ENCODE assay signal across 29 mouse cellular contexts in the genomic region with DNA sequence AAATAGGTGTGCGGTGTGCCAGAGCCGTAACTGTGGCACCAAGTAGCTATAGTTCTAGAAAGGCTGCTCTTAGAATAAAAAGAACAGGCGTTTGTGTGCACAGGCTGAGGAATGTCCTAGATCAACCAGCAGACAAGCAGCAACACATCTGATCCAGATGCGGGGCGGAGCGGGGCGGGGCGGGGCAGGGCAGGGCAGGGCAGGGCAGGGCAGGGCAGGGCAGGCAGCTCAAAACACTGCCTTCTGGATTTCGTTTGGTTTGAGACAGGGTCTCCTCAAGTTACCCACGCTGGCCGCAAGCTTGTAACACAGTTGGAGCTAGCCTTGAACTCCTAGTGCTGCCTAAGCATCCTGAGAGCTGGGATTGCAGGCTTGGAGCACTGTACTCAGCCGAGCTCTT. TPM values are rescaled to one million over a fixed set of nuclear protein-coding genes. Genes with fewer than 3 reads are reported as not detected.
DNase-seq lines count a peak whose midpoint lies in the region; ATAC-seq and TF ChIP-seq lines count a peak whose summit lies in the region.
"Had no signal": no experiment of that assay in that cellular context is flagged by ENCODE, and none has a peak within 500 bp of the region (broad histone marks: within the 10 kb centered on the region; RNA-seq: fewer than 3 reads in every experiment).

No protein-coding gene starts in this region.

- H3K9ac ChIP-seq in stomach, embryonic 16.5 days (ENCODE audit: low read length), result no peak overlapping the region
- H3K9ac ChIP-seq in forebrain, embryonic 14.5 days (ENCODE audit: low read length), result no peak overlapping the region
- H3K9ac ChIP-seq: embryonic facial prominence, embryonic 12.5 days; forebrain, embryonic 15.5 days; heart, embryonic 12.5 days; hindbrain, embryonic 14.5 days; intestine, embryonic 15.5 days had no signal

- peaks cover 72% of the 10 kb centered on the region for H3K4me1 ChIP-seq in E14TG2a.4 (replicated peaks; ENCODE audit: low read depth, low read length)
- H3K4me1 ChIP-seq in embryonic facial prominence, embryonic 10.5 days, result peaks cover 6% of the 10 kb centered on the region; the same call in 1 of the 2 replicates
- no peaks in the 10 kb centered on the region for H3K4me1 ChIP-seq in stomach, embryonic 16.5 days (ENCODE audit: control insufficient read depth, insufficient read depth, low read length)
- no peaks in the 10 kb centered on the region for H3K4me1 ChIP-seq in forebrain, embryonic 14.5 days (ENCODE audit: control insufficient read depth, insufficient read depth, low read length)
- H3K4me1 ChIP-seq: embryonic facial prominence, embryonic 12.5 days; forebrain, embryonic 15.5 days; heart, embryonic 12.5 days; hindbrain, embryonic 10.5 days; intestine, embryonic 15.5 days had no signal

- no peak overlapping the region for H3K4me2 ChIP-seq in stomach, embryonic 16.5 days (ENCODE audit: low read depth, low read length)
- H3K4me2 ChIP-seq in forebrain, embryonic 14.5 days (ENCODE audit: low read length), result no peak overlapping the region
- H3K4me2 ChIP-seq: embryonic facial prominence, embryonic 12.5 days; forebrain, embryonic 15.5 days; heart, embryonic 12.5 days; hindbrain, embryonic 14.5 days; intestine, embryonic 15.5 days had no signal

- no peaks in the 10 kb centered on the region for H3K9me3 ChIP-seq in E14TG2a.4 (ENCODE audit: low read length)
- H3K9me3 ChIP-seq in embryonic facial prominence, embryonic 10.5 days, result no peaks in the 10 kb centered on the region
- no peaks in the 10 kb centered on the region for H3K9me3 ChIP-seq in stomach, embryonic 16.5 days (replicated peaks; ENCODE audit: control insufficient read depth, low read length)
- no peaks in the 10 kb centered on the region for H3K9me3 ChIP-seq in forebrain, embryonic 14.5 days (replicated peaks; ENCODE audit: control insufficient read depth, low read length)
- H3K9me3 ChIP-seq: embryonic facial prominence, embryonic 12.5 days; forebrain, embryonic 10.5 days; forebrain, embryonic 15.5 days; heart, embryonic 12.5 days; hindbrain, embryonic 10.5 days; intestine, embryonic 15.5 days had no signal

- ATAC-seq in stomach, embryonic 16.5 days (ENCODE audit: insufficient read depth, low FRiP score), result peak; percentile 54; the same call in 1 of the 2 replicates
- ATAC-seq in monocyte, adult 5-6 weeks (replicated peaks; ENCODE audit: insufficient number of reproducible peaks, low FRiP score, low TSS enrichment, poor library complexity, severe bottlenecking), result no peak
- no peak for ATAC-seq in forebrain, embryonic 14.5 days
- ATAC-seq: forebrain, embryonic 15.5 days; intestine, embryonic 15.5 days; Patski had no signal

- no peaks in the 10 kb centered on the region for H3K27me3 ChIP-seq in E14TG2a.4 (ENCODE audit: insufficient read depth, low read length)
- no peaks in the 10 kb centered on the region for H3K27me3 ChIP-seq in embryonic facial prominence, embryonic 10.5 days (replicated peaks; ENCODE audit: low read depth, poor library complexity, severe bottlenecking)
- H3K27me3 ChIP-seq in stomach, embryonic 16.5 days (ENCODE audit: control insufficient read depth, insufficient read depth, low read length), result no peaks in the 10 kb centered on the region
- no peaks in the 10 kb centered on the region for H3K27me3 ChIP-seq in forebrain, embryonic 14.5 days (replicated peaks; ENCODE audit: control insufficient read depth, insufficient read depth, low read length)
- H3K27me3 ChIP-seq: CH12.LX; embryonic facial prominence, embryonic 12.5 days; forebrain, embryonic 15.5 days; heart, embryonic 12.5 days; intestine, embryonic 15.5 days; Patski had no signal

- peaks cover 40% of the 10 kb centered on the region for H3K36me3 ChIP-seq in E14TG2a.4 (ENCODE audit: insufficient read depth, low read length)
- H3K36me3 ChIP-seq in embryonic facial prominence, embryonic 10.5 days (replicated peaks), result peaks cover 67% of the 10 kb centered on the region
- peaks cover 27% of the 10 kb centered on the region for H3K36me3 ChIP-seq in stomach, embryonic 16.5 days (ENCODE audit: control insufficient read depth, insufficient read depth, low read length)
- H3K36me3 ChIP-seq in forebrain, embryonic 14.5 days (ENCODE audit: control insufficient read depth, insufficient read depth, low read length), result peaks cover 59% of the 10 kb centered on the region

- TF ChIP-seq CTCF in E14TG2a.4 (conservative IDR thresholded peaks at IDR 0.05; ENCODE audit: low read length), result no peak

- peak overlapping the region; percentile 5 for H3K4me3 ChIP-seq in E14TG2a.4 (replicated peaks; ENCODE audit: low read length)
- H3K4me3 ChIP-seq in embryonic facial prominence, embryonic 10.5 days, result no peak overlapping the region
- no peak overlapping the region for H3K4me3 ChIP-seq in stomach, embryonic 16.5 days (replicated peaks; ENCODE audit: low read length)
- no peak overlapping the region for H3K4me3 ChIP-seq in forebrain, embryonic 14.5 days (ENCODE audit: low read depth, low read length)
- H3K4me3 ChIP-seq: embryonic facial prominence, embryonic 12.5 days; erythroblast, embryonic 14.5 days; forebrain, embryonic 10.5 days; forebrain, embryonic 15.5 days; heart, adult 2 months; heart, embryonic 12.5 days; hindbrain, embryonic 10.5 days; intestine, embryonic 15.5 days had no signal

- H3K27ac ChIP-seq in embryonic facial prominence, embryonic 10.5 days (replicated peaks), result no peak overlapping the region
- 0 out of 2 replicates have a peak overlapping the region, but pooled peaks have one; percentile 12 for H3K27ac ChIP-seq in stomach, embryonic 16.5 days (ENCODE audit: low read length)
- no peak overlapping the region for H3K27ac ChIP-seq in forebrain, embryonic 14.5 days (ENCODE audit: low read depth, low read length)
- H3K27ac ChIP-seq: embryonic facial prominence, embryonic 12.5 days; forebrain, embryonic 10.5 days; forebrain, embryonic 15.5 days; heart, adult 2 months; hindbrain, embryonic 10.5 days; hindbrain, embryonic 14.5 days; intestine, embryonic 15.5 days had no signal

- peak; percentile 59 for DNase-seq in ES-CJ7 (ENCODE audit: low read depth, low spot score)
- DNase-seq in embryonic facial prominence, embryonic 10.5 days (ENCODE audit: low spot score), result peak; percentile 53
- no peak for DNase-seq in frontal cortex, postnatal 10 days (ENCODE audit: low spot score in 2 of 2)
- DNase-seq in forebrain, embryonic 14.5 days (ENCODE audit: low spot score), result no peak
- DNase-seq: adrenal gland, postnatal 10 days; cerebellum, adult 11 months; cerebellum, adult 8-10 months; cerebellum, postnatal 14 days; embryo, embryonic 11 days; gastrocnemius, postnatal 10 days; heart, adult 2 months had no signal

- WGBS in embryonic facial prominence, embryonic 10.5 days, result 69% methylated on average over 12 of the region's 12 CpGs
- 68% methylated on average over 12 of the region's 12 CpGs for WGBS in stomach, embryonic 16.5 days
- WGBS in forebrain, embryonic 14.5 days, result 91% methylated on average over 12 of the region's 12 CpGs

RNA-seq across cellular contexts. Expression of a gene that starts 19.0 kb away (rescaled TPM):
- polyA plus RNA-seq in embryonic facial prominence, embryonic 10.5 days (2016; fragmentation: Nextera tagmentation; extraction: Ambion mirVana), result not detected in 2 replicates
- not detected in 2 replicates for polyA plus RNA-seq in stomach, embryonic 16.5 days (2015; fragmentation: Nextera tagmentation; extraction: Ambion mirVana)
- not detected in 3 replicates for total RNA-seq in monocyte, adult 5-6 weeks (2017)
- not detected in 2 replicates for polyA plus RNA-seq in forebrain, embryonic 14.5 days (2014; fragmentation: Nextera tagmentation; extraction: Ambion mirVana)
- total RNA-seq: adrenal gland, postnatal 10 days; adrenal gland, postnatal 4 days; CH12.LX; common myeloid progenitor, adult 5-6 weeks; gastrocnemius, postnatal 10 days; heart, adult 2 months; heart, postnatal 25 days had no signal
- polyA plus RNA-seq: erythroblast, embryonic 14.5 days; forebrain, embryonic 10.5 days; forebrain, embryonic 15.5 days; gonadal fat pad, adult 2 months; heart, adult 2 months; heart, embryonic 12.5 days; heart, embryonic 16.5 days; hindbrain, embryonic 10.5 days; hindbrain, embryonic 14.5 days; intestine, embryonic 15.5 days; Patski had no signal

RNA-seq across cellular contexts. Expression of a gene that starts 38.8 kb away (rescaled TPM):
- 52.9 and 57.9 TPM in 2 replicates for polyA plus RNA-seq in embryonic facial prominence, embryonic 10.5 days (2016; fragmentation: Nextera tagmentation; extraction: Ambion mirVana)
- 25.8 and 34.8 TPM in 2 replicates for polyA plus RNA-seq in stomach, embryonic 16.5 days (2015; fragmentation: Nextera tagmentation; extraction: Ambion mirVana)
- 6.9 to 17.1 TPM (median 7.5 TPM) in 3 replicates for total RNA-seq in monocyte, adult 5-6 weeks (2017)
- polyA plus RNA-seq in forebrain, embryonic 14.5 days (2014; fragmentation: Nextera tagmentation; extraction: Ambion mirVana), result 66.4 TPM in 2 replicates

Comparison
In these comparisons a context has a peak if more than half of its experiments do, and no peak if none do; other contexts are left out.
1. DNase-seq: peak in ES-CJ7 (single experiment) and embryonic facial prominence, embryonic 10.5 days (single experiment); none in frontal cortex, postnatal 10 days (0 of 2) and forebrain, embryonic 14.5 days (single experiment).